Mouse (Mus musculus) cerebellum, adult 2 months (tissue): ENCODE measurements around the gene Arfgap2. TPM values are rescaled to one million over a fixed set of nuclear protein-coding genes. Genes with fewer than 3 reads are reported as not detected.

Experiments
- DNase-seq, 2 experiments: peaks; one replicate each; pipeline ENCODE4 v3.0.0; 2021
- H3K27ac ChIP-seq: fragments of 200-500 bp; 2 replicates; pipeline ENCODE4 v1.5.1; 2012; ENCODE audit warnings: low read length, control low read depth, inconsistent platforms; ENCODE audit not compliant: insufficient read depth
- H3K27me3 ChIP-seq: fragments of 200-500 bp; 2 replicates; pipeline ENCODE4 v1.6.1; 2012; ENCODE audit warnings: inconsistent platforms, mild to moderate bottlenecking, low read length, moderate library complexity; ENCODE audit not compliant: control insufficient read depth, insufficient read depth
- H3K4me1 ChIP-seq: fragments of 200-500 bp; 2 replicates; pipeline ENCODE4 v1.6.1; 2011; ENCODE audit warnings: low read length; ENCODE audit not compliant: control insufficient read depth, insufficient read depth
- H3K4me3 ChIP-seq: fragments of 200-500 bp; replicated peaks from 2 replicates; pipeline ENCODE3; 2011; ENCODE audit warnings: mild to moderate bottlenecking, low read depth, low read length, control low read depth; ENCODE audit not compliant: insufficient read depth
- CTCF ChIP-seq: fragments of 200-500 bp; IDR thresholded peaks from 2 replicates; pipeline ENCODE4 v1.5.1; 2011; ENCODE audit warnings: low read depth, mild to moderate bottlenecking, control low read depth, low read length, moderate library complexity, borderline replicate concordance; ENCODE audit not compliant: insufficient read depth
- POLR2A ChIP-seq: fragments of 200-500 bp; IDR thresholded peaks from 2 replicates; pipeline ENCODE4 v1.6.1; 2011; ENCODE audit warnings: low read length, control low read depth, borderline replicate concordance; ENCODE audit not compliant: insufficient read depth
- WGBS: fragments of 180-500 bp; shearing (Covaris S2); methylation state at CpG from one replicate; pipeline ENCODE4 v1.1.7; 2018; 5-methylcytosine and 5-hydroxymethylcytosine counted together
- polyA plus RNA-seq: library from polyadenylated mRNA; depleted of rRNA; stranded (reverse); fragments of >200 nt; gene quantifications from 2 replicates; pipeline ENCODE4 v1.2.3, GENCODE M21; 2012

Arfgap2 gene
- polyA plus RNA-seq, 1 experiment: 54.1 TPM

DNA sequence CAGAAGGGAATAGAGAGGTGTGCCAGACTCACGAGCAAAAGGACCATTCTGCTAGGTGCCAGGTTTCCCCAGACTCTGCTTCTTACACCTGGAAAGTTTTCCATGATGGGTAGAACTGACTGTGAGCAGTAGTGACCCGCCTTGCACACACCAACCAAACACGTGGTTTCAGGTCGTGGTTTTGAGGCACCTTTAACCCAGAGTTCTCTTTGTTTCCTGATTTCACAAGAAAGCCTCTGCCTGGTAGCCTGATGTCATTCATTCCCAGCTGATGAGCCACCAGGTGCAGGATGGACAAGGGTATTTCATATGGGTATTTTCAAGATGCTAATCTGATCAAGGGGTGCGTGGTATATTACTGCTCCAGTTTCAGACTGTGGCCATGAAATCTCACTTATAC, 22.2 kb upstream of the Arfgap2 start:
- DNase-seq: no peak
- Histone ChIP-seq H3K4me3 (no peak overlapping the region), H3K4me1 (peaks cover 7% of the 10 kb centered on the region; the same call in 1 of the 2 replicates), H3K27me3 (no peaks in the 10 kb centered on the region), H3K27ac (no peak overlapping the region)
- WGBS: 74% methylated on average over 5 of the region's 5 CpGs
- TF ChIP-seq CTCF: no peak
- no peak for TF ChIP-seq POLR2A

DNA sequence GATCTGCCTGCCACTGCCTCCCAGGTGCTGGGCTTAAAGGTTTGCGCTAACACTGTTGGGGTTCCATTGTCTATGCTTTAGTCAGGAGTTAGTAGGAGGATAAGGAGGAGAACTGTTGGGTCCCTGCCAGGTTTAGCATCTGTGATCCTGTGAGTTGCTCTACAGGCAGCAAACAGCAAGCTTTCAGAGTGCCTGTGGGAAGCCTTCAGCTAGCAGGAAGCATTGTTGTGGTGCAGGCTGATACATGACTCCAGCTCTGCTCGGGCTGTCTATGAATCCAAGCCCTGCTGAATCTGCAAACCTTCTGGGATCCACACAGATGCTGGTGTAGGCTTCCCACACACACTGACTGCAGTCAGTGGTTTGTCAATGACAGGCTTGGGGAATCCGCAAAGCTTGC, 21.4 kb upstream of the Arfgap2 start:
- Histone ChIP-seq H3K27me3 (no peaks in the 10 kb centered on the region), H3K27ac (no peak overlapping the region), H3K4me1 (peaks cover 7% of the 10 kb centered on the region; the same call in 1 of the 2 replicates), H3K4me3 (no peak overlapping the region)
- WGBS: 45% methylated on average over 3 of the region's 3 CpGs
- DNase-seq: peak; percentile 43 to 60
- TF ChIP-seq POLR2A (no peak), CTCF (no peak)

DNA sequence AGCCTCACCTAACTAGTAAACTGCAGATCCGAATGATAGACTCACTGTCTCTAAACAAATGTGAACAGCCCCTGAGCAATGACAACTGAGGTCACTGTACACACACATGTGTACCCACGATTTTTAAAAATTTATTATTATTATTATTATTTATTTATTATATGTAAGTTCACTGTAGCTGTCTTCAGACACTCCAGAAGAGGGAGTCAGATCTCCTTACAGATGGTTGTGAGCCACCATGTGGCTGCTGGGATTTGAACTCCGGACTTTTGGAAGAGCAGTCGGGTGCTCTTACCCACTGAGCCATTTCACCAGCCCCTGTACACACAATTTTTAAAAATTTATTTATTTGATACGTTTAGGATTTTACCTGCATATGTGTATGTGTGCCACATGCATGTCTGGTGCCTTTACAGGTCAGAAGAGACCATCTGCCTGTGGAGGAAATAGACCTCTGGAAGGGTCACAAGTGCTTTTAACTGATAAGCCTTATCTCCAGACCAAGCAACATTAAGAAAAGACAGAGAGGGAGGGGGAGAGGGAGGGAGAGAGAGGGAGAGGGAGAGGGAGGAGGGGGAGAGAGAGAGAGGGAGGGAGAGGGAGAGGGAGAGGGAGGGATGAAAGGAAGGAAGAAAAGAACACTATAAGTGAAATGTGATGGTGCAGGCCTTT, 20.1 kb upstream of the Arfgap2 start:
- peaks cover 7% of the 10 kb centered on the region; the same call in 1 of the 2 replicates for H3K4me1 ChIP-seq
- no peaks in the 10 kb centered on the region for H3K27me3 ChIP-seq
- TF ChIP-seq CTCF: no peak
- no peak for TF ChIP-seq POLR2A
- DNase-seq: no peak
- WGBS: 85% methylated on average over 5 of the region's 5 CpGs
- no peak overlapping the region for H3K27ac ChIP-seq
- H3K4me3 ChIP-seq: no peak overlapping the region

DNA sequence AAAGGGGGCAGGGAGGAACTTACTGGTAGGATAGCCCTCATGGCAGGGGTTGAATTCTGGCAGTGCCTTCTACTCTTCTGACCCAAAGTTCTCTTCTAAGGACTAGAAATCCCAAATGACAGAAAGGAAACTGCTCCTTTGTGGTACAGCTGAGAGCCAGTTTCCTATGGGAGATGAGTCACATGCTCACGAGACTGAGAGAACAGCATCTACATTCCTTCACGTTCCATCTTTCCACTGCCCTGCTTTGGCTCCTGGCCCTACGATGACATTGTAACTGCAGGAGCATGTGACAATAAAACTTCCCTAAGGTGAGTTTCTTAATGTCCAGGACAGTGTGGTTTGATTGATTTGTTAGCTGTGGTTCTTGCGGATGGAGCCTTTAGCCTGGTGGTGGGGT, 16.4 kb upstream of the Arfgap2 start:
- Histone ChIP-seq H3K4me1 (peaks cover 3% of the 10 kb centered on the region; the same call in 1 of the 2 replicates), H3K27me3 (no peaks in the 10 kb centered on the region), H3K27ac (no peak overlapping the region), H3K4me3 (no peak overlapping the region)
- TF ChIP-seq CTCF (no peak), POLR2A (no peak)
- no peak for DNase-seq
- 82% methylated on average over 4 of the region's 4 CpGs for WGBS

DNA sequence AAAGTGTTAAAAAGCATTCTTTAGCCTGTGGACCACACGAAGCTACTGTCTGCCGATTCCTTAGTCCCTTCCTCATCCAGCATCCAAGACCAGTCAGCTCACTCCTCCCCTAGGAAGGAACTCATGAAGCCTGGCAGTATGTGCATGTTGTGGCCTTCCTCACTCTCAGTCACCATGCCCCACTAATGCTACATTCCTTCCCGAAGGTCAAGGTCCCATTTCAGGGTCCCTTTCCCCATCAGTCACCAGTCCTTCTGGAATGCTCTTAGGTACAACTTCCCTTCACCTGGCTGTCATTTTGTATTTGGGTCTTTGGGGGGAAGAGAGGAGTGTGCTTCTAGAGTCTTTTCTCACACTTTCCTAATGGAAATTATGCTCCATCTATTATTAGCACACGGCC, 12.8 kb upstream of the Arfgap2 start:
- Histone ChIP-seq H3K27me3 (no peaks in the 10 kb centered on the region), H3K27ac (no peak overlapping the region)

DNA sequence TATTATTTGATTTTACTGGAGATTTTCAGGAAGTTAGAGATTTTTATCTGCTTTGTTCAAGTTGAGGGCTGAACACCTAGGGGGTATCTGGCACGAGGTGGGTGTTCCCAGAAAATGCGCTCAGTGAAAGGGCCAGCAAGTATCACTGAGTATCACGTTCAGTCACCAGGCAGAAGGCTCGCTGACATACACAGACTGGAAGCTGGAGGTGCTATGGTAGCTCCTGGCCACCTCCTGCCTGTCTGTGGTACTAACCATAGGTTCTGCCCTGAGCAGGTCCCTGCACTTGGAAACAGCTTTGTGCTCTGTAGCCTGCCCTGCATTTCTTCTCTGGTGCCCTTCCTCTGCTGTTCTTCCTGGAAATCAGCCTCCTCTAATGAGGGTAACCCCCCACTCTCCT, 12.3 kb upstream of the Arfgap2 start:
- WGBS: 69% methylated on average over 4 of the region's 4 CpGs
- H3K4me3 ChIP-seq: no peak overlapping the region
- no peak for TF ChIP-seq POLR2A
- TF ChIP-seq CTCF: no peak
- H3K27ac ChIP-seq: no peak overlapping the region
- H3K27me3 ChIP-seq: no peaks in the 10 kb centered on the region
- H3K4me1 ChIP-seq: peaks cover 3% of the 10 kb centered on the region; the same call in 1 of the 2 replicates
- DNase-seq: no peak

More for the DNA sequence above, 12.8 kb upstream of the Arfgap2 start:
- WGBS: 77% methylated on average over 4 of the region's 4 CpGs
- H3K4me1 ChIP-seq: peaks cover 3% of the 10 kb centered on the region; the same call in 1 of the 2 replicates
- TF ChIP-seq POLR2A (no peak), CTCF (no peak)
- H3K4me3 ChIP-seq: no peak overlapping the region
- no peak for DNase-seq

DNA sequence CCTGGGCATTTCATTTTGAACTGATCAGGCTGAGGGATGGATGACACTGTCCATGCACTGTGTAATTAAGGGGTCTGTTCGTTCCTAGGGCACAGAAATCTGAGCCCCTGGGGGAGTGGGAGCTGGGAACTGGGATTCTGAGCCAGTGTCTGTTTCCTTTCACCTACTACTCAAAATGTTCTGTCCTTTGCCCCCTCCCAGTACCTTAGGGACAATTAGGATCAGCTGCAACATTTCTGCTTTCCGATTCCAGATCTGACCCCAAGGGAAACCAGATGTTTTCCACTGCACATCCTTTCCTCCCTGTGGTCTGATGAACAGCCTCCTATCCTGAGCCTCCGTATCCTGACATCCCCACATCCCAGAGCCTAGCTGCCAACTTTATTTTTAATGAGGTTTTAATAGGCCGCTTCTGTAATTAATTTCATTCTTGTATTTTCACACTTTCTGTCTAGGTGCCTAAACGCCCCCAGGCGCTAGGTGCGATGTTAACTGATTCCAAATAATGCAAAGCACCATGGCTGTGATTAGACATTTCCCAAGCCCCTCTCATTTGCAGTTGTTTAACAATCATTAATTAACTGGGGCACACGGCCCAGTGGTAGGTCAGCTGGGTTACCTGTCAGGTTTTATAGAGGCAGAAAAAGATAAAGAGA, 9.9 kb upstream of the Arfgap2 start:
- peak overlapping the region; percentile 87 for H3K27ac ChIP-seq
- peak overlapping the region; percentile 91 for H3K4me3 ChIP-seq
- no peak for DNase-seq
- no peaks in the 10 kb centered on the region for H3K27me3 ChIP-seq
- WGBS: 62% methylated on average over 8 of the region's 8 CpGs
- H3K4me1 ChIP-seq: peaks cover 9% of the 10 kb centered on the region; the same call in 1 of the 2 replicates
- no peak for TF ChIP-seq POLR2A
- no peak for TF ChIP-seq CTCF

DNA sequence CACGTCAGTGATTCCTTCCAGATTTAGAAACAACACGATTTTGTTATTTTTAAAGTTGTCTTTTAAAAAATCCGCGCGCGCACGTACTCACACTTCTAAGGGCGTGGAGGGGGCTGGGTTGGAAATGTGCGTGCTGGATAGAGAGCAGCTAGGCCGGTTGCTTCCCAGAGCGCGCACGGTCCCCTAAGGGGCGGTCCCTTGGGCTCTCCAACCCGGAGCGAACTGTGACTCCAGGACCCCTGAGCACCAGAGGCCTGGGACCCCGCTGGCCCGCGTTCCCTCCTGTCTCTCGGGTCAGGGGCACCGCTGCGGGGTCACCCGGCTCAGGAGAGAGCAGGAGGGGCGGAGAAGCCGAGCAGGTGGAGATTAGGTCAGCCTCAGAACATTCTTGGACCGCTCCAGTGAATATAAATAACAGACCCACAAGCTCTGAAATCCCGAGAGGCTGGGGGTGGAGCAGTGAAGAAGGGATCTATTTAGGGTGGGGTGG, 9.1 kb upstream of the Arfgap2 start, which contains the start of gene Pacsin3:
Pacsin3 (plus strand) TSS at position 294 of the 490 bp plus-strand sequence.
- Histone ChIP-seq H3K4me1 (peaks cover 11% of the 10 kb centered on the region; the same call in 1 of the 2 replicates), H3K4me3 (peak within 1 kb of the TSS; percentile 91), H3K27me3 (no peaks in the 10 kb centered on the region), H3K27ac (peak within 1 kb of the TSS; percentile 87)
- DNase-seq: peak; percentile 78 to 81
- 3% methylated on average over 27 of the region's 27 CpGs for WGBS
- no peak for TF ChIP-seq CTCF
- peak; percentile 27; the same call in 1 of the 2 replicates for TF ChIP-seq POLR2A
